Mouse (Mus musculus) gastrocnemius, postnatal 25 days (tissue): Measurements from ENCODE around the gene Adgrg5. TPM values are rescaled to one million over a fixed set of nuclear protein-coding genes. Genes with fewer than 3 reads are reported as not detected.

Experiments used
- DNase-seq: peaks from one replicate; pipeline ENCODE4 v3.0.0; 2022
- long read RNA-seq, 2 experiments: library from polyadenylated mRNA; stranded (forward); transcript quantifications; one replicate each; pipeline ENCODE4 v2.0.0; 2021
- total RNA-seq, 2 experiments: library from RNA; stranded (reverse); gene quantifications; 1 replicate in 1 of 2; 2 replicates in 1 of 2; pipeline ENCODE4 v1.2.3; 2021

Gene Adgrg5
- not detected for total RNA-seq
- long read RNA-seq, experiment 1 = 0 reads
- long read RNA-seq, experiment 2 = 0 reads

DNA sequence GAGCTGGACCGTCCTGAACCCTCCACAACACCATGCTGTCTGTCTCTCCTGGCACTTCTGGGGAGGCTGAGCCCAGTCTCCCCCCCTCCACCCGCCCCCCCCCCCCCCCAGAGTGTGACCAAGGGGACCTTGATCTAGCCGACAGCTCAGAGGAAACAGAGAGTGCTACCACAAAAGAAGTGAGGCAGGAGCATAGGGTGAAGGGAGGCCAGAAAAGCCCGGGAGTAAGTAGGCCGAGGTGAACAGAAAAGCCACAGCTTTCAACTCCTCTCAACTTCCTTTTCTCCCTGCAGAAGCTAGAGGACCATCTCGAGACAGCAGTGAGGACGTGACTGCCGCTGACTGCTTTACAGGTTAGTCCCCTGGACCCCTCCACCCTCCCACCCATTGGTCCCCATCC is at the start of gene Adgrg5:
Adgrg5 (plus strand) TSS at position 290 of the 400 bp plus-strand sequence.
- DNase-seq = no peak

DNA sequence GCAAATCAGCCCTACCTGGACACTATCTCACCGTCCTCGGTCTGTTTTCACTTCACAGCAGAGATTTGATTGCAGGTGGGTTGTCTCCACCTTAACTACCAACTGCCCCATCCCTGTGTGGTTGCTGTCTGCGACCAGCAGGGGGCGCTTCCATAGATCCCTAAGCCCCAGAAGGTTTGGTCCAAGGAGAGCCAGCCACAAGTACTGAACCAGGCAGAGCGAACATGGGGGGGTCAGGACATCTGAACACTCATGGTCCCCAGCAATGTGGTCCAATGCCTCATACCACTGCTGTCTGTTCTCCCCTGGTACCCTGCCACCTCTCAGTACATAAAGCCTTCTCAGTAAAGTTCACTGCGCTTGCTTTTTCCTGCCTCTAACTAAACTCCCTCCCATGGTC is 49.1 kb upstream of the Adgrg5 start:
- peak; percentile 58 for DNase-seq

DNA sequence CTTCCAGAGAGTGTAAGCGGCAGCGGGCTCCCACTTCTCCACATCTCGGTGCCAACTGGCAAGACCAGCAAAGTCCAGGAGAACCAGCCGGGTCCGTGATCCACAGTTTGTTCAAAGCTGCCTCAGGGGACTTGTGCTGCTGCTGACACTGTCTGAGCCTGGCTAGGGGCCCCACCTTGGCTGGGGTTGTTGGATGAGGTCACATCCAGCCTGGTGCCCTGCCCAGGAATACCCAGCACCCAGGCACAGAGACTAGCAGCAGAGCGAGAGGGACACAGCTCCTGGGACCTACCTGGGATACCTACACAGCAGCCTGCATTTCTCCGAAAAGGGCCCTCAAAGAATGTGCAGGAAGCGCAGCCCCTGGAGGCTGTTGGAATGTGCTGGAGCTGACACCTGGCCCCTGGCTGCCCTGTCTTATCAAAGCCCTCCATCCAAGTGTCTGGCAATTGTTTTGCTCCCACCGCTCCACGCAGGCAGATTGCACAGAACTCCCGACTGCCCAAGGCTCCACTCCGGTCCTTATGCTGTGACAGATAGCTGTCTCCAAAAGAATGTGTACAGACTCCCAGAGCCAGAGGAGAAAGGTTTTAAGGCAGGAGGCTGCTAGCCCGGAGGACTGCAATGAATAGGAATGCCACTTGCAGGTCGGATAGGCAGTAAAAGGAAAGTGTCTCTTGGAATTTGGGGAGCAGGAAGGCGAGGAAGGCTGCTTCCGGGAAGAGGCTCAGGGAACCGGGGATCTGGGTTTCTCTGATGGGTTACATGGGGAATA is 48.2 kb upstream of the Adgrg5 start:
- no peak for DNase-seq

DNA sequence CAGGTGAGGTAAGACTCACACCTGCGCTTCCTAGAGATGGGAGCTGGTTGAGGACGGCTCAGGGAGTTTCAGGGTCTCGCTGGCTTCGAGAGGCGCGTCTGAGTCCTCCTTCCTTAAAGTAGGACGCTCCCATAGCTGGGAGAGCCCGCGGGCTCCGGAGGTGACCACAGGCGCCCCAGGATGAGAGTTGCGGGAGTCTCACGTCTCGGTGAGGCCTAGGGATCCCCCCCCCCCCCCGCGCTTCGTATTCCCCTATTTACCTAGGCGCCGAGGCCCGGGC is 47.7 kb upstream of the Adgrg5 start:
- no peak for DNase-seq

DNA sequence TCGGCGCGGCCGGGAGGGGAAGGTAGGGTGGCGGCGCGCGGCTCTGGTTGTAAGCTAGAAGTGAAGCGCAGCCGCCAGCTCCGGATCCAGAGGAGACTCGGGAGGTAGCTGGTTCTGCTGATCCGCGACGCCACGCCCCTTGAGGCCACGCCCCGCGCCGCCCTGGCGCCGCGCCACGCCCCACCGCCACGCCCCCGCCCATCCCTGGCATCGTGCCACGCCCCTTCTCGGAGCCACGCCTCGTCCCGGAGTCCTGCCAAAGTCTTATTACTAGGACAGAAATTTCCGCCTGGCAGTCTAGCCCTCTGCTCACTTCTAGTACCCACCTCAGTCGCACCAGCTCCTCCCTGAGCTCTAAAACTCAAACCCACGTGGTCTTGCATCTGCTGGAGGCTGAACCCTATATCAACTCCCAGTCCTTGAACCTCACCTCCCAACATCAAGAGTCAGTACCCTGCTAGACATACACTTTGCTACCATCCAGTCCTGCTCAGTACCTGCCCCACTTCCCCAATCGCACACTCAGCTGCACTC is 47.2 kb upstream of the Adgrg5 start, which contains the start of gene Dok4:
Dok4 (minus strand) TSS at position 134 of the 534 bp plus-strand sequence.
- DNase-seq = peak; percentile 89

DNA sequence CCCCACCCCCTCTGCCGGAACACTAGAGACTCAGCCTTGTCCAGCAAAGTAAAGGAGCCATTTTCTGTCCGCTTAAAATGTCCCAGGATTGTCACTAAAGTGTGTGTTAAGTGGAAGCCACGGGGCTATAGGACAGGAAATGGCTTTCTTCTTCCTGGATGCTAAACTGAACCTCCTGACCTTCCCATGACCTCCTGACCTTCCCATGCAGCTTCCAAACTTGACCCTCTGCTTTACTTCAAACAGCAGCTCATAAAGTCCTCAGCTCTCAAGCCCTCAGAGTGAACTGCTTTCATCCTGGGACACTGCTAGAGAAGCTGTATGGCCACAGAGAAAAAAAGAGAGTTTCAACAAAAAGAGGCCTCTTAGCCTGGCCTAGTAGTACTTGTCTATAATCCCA is 46.7 kb upstream of the Adgrg5 start:
- no peak for DNase-seq

DNA sequence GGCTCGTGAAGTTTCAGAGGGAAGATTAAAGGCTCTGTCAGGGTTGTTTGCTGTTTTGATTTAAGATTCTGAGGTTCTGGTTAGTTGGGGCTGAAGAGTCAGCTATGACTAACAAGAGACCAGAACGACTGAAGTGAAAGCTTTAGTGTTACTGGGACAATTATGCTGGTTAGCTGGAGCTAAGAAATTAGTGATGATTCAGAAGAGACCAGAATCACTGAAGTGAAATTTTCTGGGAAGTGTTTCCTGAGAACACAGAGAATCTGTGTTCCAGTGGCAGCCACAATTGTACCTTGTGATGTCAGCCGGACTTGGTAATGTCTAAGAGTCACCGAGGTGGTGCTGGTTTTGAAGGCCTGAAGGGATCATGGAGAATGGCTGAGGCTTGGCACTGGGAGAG is 42.8 kb upstream of the Adgrg5 start:
- no peak for DNase-seq

DNA sequence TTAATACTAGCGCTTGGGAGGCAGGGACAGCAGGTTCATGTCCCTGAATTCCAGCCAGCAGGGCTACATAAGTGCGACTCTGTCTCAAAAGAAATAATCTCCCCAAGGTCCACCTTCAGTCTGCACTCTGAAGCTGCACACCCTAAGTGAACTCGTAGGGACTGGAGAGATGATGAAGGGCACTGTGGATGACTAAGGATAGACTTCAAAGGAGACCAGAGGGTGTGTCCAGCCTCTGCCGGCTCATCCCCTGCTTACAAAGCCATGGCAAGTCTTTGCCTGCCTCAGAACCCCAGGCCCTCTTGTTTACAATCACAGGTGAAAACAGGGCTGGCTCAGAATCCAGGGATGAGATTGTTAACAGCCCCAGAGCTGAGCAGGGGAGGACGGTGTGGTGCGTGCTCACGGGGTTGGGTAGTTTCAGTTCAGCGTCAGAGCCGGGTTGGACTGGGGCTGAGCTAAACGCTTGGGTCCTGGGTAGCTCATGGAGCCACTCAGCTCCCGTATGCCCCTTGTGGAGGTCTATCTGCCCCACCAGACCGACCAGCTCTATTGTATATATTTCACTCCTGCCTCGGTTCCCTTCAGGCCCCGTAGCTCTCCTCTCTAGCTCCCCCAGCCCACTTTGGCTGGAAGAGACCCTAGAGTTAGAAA is 35.0 kb upstream of the Adgrg5 start:
- DNase-seq = no peak

DNA sequence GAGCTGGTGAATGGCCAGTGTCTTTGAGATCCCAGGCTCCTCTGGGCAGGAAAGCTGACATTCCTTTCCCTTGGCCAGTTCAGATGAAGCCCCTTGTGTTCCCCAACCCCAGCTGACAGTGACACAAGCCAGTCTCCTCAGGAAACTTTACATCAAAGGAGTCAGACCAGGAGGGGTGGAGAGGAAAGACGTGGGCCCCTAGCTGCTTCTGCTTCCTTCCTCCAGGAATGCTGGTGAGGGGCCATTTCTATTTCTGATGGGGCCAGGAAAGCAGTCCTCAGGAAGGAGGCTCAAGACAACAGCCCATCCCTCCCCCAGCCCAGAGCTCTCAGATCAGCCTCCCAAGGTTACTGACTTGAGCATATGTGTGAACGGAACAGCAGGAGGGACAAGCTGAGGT is 30.6 kb upstream of the Adgrg5 start:
- DNase-seq = no peak

DNA sequence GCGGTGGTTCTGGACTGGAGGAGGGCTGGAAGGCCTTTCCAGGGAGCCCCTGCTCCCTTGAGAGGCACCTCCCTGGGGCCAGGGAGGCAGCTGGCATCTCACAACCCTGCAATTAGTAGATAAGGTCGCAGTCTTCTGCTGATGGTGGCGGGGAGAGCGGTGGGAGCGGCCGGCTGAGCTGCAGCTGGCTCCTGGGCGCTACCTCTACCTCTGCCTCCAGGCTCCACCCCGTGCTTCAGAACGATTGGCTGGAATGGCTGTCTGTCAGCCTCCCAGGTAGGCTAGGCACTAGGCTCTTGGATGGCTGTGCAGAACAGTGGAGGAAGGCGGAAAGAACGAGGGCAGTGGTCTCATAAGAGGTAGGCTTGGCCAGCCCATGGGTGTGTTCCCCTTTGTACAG is 24.2 kb upstream of the Adgrg5 start:
- DNase-seq = no peak

DNA sequence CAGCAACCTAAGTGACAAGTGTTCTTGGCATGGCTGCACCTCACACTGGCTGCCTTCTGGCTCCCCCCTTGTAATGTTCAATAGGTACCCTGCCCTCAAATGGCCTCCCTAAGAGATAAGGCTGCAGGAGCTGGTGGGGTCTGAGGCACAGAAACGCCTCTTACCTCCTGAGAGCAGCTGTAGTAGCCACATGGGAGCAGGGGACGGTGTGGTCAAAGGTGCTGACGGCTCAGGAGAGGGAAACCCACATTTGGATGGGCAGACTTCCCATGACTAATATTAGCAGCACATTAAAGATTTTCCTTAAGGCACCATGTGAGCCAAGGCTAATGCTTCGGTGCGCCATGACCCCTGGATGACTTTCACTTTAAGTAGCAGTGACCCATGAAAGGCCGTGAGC is 22.9 kb upstream of the Adgrg5 start:
- no peak for DNase-seq

DNA sequence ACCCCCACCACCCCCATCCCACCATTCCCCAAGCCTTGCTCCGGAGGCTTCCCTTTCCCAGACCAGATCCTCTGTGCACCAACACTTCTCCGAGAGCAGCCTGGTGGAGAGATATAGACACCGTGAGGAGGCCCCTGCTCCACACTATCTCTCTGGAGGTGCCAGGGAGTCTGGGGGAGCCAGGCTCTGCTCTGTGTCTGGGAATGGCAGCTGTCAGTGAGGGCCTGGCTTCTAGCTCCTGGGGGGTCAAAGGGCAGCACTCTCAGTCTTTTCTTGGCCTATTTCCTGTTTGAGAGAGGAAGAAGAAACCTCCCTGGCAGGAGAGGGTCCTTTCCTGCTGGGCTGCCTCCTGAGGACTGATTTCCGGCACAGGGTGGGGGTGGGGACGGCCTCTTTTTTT is 22.5 kb upstream of the Adgrg5 start:
- no peak for DNase-seq

DNA sequence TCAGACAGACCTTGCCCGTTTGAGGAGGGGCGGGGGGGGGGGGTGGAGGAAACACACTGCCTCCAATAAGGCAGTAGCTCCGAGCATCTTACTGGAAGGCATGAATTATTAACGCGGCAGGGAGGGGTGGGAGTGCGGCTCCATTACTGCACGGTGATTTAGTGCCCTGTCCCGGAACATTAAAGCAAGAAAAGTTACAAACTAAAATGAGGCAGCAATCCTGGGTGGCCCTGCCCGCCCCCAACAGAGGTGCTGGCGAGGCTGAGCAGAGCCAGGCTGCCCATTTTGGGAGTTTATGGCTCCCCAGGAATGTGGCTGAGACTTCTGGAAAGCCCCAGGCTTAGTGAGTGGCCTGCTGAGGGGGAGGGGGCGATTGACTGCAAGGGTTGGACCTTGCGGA is 19.8 kb upstream of the Adgrg5 start:
- DNase-seq = no peak

DNA sequence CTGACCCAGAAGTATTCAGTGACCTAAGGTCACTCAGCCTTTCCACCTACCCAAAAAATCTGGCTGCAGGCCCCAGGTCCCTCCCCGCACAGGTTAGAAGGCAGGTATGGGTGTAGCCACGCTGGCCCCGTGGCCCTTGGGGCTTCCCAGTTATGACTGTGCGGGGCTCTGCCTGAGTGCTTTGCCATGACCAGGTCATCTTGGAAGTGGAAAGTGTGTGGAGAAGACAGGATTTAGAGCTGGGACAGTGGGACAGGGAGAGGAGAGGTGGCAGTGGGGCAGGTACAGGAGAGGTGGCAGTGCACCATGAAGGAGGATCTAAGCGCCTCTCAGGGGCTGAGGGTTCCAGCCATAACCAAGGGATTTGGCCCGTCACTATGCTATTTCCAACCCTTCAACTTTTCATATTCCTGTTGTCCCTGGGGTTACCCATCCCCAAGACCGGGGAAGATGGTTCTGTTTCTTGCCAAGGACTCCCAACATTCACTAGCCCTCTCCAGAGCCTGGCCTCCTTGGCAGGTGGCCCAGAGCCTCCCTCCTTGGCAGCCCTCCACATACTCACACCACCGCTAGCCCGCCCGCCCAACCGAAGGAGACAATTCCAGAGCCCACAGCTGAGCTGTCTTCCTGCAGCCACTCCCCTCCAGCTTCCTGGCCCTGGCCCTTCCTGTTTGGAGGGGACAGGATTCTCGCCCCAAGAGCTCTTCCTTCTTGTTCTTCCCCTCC is 18.9 kb upstream of the Adgrg5 start:
- DNase-seq = peak; percentile 80

DNA sequence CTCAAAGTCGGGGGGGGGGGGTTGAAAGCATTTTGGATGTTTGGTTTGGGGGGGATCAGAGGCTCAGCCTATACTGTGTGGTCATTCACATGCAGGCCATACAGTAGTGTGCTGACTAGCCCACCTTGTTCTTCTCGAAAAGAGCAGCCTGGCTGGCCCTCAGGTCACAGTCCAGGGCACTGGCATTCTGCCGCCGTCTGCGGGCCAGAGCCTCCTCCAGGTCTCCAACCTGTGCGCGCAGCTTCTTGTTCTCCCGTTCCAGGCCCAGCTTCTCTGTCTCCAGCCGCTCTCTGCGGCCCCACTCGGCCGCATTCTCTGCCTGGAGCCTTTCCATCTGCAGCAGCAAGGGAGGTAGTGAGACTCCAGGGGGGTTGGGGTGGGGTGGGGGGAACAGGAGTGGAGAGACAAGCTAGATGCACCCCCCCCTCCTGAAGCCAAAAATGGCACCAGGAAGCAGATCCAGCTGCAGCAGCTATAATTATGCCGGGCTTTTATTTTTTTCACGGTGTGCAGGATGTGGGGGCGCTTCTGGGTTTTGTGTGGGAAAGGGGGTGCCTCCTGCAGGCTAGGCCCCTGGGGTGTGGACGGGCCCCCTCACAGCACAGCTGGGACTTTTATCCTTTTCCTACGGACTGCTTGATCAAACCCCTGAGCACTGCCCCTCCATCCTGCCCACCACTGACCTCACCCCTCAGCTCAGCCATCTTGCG is 15.7 kb upstream of the Adgrg5 start:
- no peak for DNase-seq

DNA sequence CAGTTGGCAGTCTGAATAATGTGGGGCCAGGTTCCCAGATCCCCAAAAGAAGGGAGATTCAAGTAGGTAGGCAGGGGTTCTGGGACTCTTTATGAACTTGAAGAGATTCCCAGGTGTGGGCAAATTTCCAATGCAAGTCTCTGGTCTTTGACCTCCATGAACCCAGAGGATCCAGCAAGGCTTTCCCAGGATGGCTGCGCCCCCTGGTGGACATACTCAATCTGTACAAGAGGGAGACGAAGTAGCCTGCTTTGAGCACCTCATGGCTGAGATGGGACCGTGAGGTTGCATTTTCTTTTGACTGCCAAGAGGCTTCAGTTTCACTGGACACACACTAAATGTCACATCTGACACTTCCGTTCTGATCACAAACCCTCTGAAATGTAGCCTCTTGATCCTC is 14.6 kb upstream of the Adgrg5 start:
- peak; percentile 63 for DNase-seq

DNA sequence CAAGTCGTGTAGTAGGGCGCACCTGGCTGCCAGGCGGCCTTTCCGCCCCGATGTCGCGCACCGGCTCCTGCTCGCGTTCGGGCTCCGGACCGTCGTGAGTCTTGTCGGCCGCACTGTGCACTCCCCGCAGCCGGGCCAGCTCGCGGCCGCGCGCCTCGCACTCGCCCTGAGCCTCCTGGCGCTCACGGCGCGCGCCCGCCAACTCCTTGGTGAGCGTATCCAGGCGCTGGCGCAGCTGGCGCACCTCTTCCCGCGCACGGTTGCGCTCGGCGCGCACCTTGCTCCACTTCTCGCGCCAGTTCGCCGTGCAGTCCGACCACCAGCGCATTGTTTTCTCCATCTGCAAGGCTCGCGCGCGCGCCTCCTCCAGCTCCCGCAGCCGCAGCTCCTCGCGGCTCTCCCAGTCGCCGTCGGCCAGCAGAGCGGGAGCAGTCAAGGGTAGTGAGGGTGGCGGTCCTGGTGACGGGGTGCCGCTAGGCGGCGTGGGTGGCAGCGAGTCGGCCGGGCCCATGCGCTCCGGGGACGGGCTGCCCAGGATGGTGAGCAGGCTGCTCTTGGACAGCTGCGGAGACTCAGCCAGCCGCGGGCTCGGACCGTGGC is 10.3 kb upstream of the Adgrg5 start:
- DNase-seq = peak; percentile 66

DNA sequence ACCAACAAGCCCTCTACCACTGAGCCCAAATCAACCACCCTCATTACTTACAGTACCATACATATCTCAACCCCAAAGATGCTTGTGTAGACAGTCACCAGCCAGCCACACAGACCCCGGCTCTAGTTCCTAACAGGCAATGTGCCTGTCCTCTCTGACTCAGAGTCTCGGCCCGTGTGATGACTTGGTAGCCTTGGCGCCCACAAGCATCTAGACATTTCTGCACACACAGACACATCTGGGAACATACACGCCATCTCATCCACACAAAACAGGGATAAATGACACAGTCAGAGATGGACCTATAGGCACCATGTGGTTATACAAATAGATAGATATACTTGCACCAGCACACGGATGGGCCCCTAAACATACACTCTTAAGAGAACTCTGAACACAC is 9.2 kb upstream of the Adgrg5 start:
- DNase-seq = no peak

DNA sequence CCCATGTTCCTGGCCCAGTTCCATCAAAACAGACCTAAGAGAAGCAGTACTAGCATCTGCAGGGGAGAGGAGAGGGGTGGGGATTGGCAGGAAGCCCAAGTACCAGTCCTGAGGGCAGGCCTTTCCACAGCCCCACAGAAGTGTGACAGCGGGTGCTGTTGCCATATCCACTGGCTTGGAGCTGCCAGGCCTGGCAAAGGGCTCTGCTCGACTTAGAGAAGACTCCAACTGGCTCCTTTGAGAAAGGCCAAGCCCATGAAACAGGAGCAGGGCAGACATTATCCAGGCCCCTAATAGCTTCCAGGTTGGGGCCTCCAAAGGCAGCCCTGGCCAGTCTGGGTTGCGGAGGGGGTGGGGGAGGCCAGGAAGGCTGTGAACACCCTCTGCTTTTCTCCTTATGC is 8.8 kb upstream of the Adgrg5 start:
- DNase-seq = peak; percentile 77

DNA sequence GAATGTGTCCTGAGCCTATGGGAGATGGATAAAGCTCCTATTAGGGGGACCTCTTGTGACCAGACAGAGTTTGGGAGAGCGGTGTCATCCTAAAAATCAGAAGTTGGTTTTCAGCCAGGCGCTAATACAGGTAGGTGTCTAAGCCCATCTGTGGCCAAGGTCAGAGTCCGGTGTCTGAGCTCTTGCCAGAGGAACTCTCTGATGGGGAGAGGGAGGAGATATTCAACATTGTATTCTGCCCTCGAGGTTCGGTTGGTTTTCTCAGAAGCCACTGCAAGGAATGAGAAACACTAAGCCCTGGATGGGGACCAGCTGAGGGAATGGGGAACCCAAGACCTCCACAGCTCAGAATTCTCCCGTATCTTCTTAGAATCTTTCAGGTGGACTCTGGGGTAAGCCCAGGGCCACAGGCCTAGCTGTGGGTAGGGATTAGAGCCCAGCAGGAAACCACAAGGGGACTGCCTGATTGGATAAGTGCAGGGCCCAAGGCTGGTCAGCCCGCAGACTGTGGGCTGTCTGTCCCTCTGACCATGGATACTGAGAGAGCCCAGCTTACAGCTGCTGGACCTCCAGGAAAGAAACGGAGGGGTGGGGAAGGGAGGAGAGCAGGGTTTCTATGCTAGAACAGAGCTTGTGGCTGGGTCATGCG is 7.1 kb upstream of the Adgrg5 start:
- no peak for DNase-seq

DNA sequence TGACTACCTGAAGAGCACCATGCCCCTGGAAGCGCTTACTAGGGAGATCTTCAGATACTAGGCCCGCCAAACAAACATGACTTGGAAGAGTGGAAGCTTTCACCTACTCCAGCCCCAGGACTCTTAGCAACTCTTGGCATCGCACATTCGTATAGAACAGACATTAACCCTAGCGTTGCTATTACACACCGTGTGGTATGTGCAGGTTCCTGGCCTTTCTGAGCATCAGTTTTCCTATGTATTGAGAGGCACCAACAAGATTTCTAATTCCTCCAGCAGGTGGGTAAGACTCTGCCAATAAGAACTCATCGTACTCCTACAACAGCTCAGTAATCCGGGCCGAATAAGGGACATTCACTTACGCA is 6.6 kb upstream of the Adgrg5 start:
- no peak for DNase-seq

DNA sequence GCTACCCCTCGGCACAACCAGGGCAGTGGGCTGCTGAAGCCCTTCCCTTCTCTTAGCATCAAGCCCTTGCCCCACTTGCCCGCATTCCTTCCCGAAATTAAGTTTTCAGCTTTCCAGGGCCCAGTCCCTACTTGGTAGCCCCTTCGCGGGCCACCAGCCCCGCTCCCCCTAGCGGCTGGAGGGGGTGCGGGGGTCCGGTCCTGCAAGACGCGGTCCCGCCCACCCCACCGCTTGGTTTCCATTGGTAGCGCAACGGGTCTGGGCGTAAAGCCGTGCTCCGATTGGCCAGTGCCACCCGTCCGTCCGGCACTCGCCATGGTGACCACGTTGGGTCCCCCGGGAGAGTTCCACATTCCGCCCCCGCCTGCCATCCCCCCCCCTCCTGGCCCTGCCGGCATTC is 6.1 kb upstream of the Adgrg5 start:
- peak; percentile 97 for DNase-seq
